Mouse (Mus musculus): ENCODE measurements around the gene Krt84. TPM values are rescaled to one million over a fixed set of nuclear protein-coding genes. Genes with fewer than 3 reads are reported as not detected.

Krt84 gene
- not detected for polyA plus RNA-seq (2012; fragmentation: generic; extraction: Trizol)
- long read RNA-seq, experiment 1: 0 reads
- long read RNA-seq, experiment 2: 0 reads

DNA sequence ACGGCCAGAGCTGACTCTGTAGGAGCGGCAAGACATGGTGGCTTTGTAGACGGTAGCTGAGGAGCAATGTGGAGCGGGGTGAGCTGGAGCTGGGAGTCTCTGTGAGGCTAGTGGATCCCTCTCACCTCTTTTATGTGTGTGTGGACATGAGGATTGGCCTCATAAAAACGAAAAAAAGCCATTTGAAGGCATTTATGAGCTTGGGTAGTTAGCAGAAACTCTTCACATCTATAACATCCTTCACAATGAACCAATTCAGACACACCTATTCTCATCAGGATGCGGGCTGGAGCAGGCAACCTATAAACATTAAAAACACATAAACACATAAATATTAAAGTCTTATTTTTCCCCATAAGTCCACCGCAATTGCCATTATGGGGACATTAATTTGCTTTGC, at the start of gene Krt84:
Krt84 (minus strand) TSS at position 101 of the 400 bp plus-strand sequence.
- Histone ChIP-seq H3K79me3 (ENCODE audit: low read depth) (no peaks in the 10 kb centered on the region), H3K27me3 (ENCODE audit: control insufficient read depth, insufficient read depth, insufficient read length) (peaks cover 59% of the 10 kb centered on the region), H3K36me3 (ENCODE audit: control insufficient read depth, insufficient read depth) (no peaks in the 10 kb centered on the region), H3ac (ENCODE audit: control insufficient read depth, insufficient read length, low read depth) (no peak within 1 kb of the TSS), H3K79me2 (ENCODE audit: control insufficient read depth, insufficient read depth) (no peaks in the 10 kb centered on the region), H3K4me3 (ENCODE audit: insufficient read depth, poor library complexity, severe bottlenecking) (no peak within 1 kb of the TSS)
- TF ChIP-seq FOSL1 (IDR thresholded peaks at IDR 0.05; ENCODE audit: insufficient read depth, low read length, poor library complexity, severe bottlenecking) (no peak), MAX (IDR thresholded peaks at IDR 0.05) (no peak)

DNA sequence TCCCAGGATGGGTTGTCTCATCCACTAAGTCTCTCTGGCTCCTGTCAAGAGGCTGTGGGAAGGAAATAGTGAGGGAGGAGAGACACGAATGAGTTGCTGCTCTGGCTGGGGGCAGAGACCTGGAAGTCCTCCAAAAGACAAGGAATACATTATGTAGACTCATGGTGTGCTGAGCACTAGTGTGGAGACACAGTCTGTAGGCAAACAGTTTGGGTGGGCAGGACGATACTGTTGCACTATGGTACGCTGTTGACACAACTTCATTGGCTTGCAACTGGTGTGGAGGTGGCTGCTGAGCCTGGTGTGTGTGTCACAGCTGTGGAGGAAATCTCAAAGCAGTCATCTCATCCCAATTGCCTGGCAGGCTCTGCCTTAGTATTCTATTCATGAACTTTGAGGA, 49.1 kb upstream of the Krt84 start:
- no peaks in the 10 kb centered on the region for H3K36me3 ChIP-seq (ENCODE audit: control insufficient read depth, insufficient read depth)
- H3K79me2 ChIP-seq (ENCODE audit: control insufficient read depth, insufficient read depth): no peaks in the 10 kb centered on the region
- no peaks in the 10 kb centered on the region for H3K79me3 ChIP-seq (ENCODE audit: low read depth)
- no peak overlapping the region for H3ac ChIP-seq (ENCODE audit: control insufficient read depth, insufficient read length, low read depth)
- peaks cover 32% of the 10 kb centered on the region for H3K27me3 ChIP-seq (ENCODE audit: control insufficient read depth, insufficient read depth, insufficient read length)
- H3K4me3 ChIP-seq (ENCODE audit: insufficient read depth, poor library complexity, severe bottlenecking): no peak overlapping the region
- TF ChIP-seq FOSL1 (IDR thresholded peaks at IDR 0.05; ENCODE audit: insufficient read depth, low read length, poor library complexity, severe bottlenecking): no peak

GRCm38 (mm10) chr15:101575506-101575905, 42.9 kb upstream of the Krt84 start:
- H3K79me3 ChIP-seq (ENCODE audit: low read depth): no peaks in the 10 kb centered on the region
- H3K4me3 ChIP-seq (ENCODE audit: insufficient read depth, poor library complexity, severe bottlenecking): no peak overlapping the region
- no peaks in the 10 kb centered on the region for H3K79me2 ChIP-seq (ENCODE audit: control insufficient read depth, insufficient read depth)
- peaks cover 44% of the 10 kb centered on the region for H3K27me3 ChIP-seq (ENCODE audit: control insufficient read depth, insufficient read depth, insufficient read length)
- no peaks in the 10 kb centered on the region for H3K36me3 ChIP-seq (ENCODE audit: control insufficient read depth, insufficient read depth)
- H3ac ChIP-seq (ENCODE audit: control insufficient read depth, insufficient read length, low read depth): no peak overlapping the region
- no peak for TF ChIP-seq USF1 (IDR thresholded peaks at IDR 0.05; ENCODE audit: low read depth)
- no peak for TF ChIP-seq CEBPB (IDR thresholded peaks at IDR 0.05; ENCODE audit: low read depth)
- no peak for TF ChIP-seq MYOG (IDR thresholded peaks at IDR 0.05; ENCODE audit: control insufficient read depth, extremely low read depth, insufficient read length)
- TF ChIP-seq FOSL1 (IDR thresholded peaks at IDR 0.05; ENCODE audit: insufficient read depth, low read length, poor library complexity, severe bottlenecking): no peak
- TF ChIP-seq MAX (IDR thresholded peaks at IDR 0.05): no peak
- TF ChIP-seq MYOD1 (IDR thresholded peaks at IDR 0.05; ENCODE audit: control insufficient read depth, insufficient read length, low read depth): no peak
- no peak for TF ChIP-seq CTCF (IDR thresholded peaks at IDR 0.05; ENCODE audit: control insufficient read depth, insufficient read depth, insufficient read length)

- H3K27me3 ChIP-seq (ENCODE audit: control insufficient read depth, insufficient read depth, insufficient read length): peaks cover 51% of the 10 kb centered on the region
- no peak within 1 kb of the TSS for H3K4me3 ChIP-seq (ENCODE audit: insufficient read depth, poor library complexity, severe bottlenecking)
- no peaks in the 10 kb centered on the region for H3K79me2 ChIP-seq (ENCODE audit: control insufficient read depth, insufficient read depth)
- no peaks in the 10 kb centered on the region for H3K36me3 ChIP-seq (ENCODE audit: control insufficient read depth, insufficient read depth)
- TF ChIP-seq MYOG (IDR thresholded peaks at IDR 0.05; ENCODE audit: control insufficient read depth, extremely low read depth, insufficient read length) (no peak), CEBPB (IDR thresholded peaks at IDR 0.05; ENCODE audit: low read depth) (no peak), MYOD1 (IDR thresholded peaks at IDR 0.05; ENCODE audit: control insufficient read depth, insufficient read length, low read depth) (no peak), FOSL1 (IDR thresholded peaks at IDR 0.05; ENCODE audit: insufficient read depth, low read length, poor library complexity, severe bottlenecking) (no peak), MAX (IDR thresholded peaks at IDR 0.05) (no peak), USF1 (IDR thresholded peaks at IDR 0.05; ENCODE audit: low read depth) (no peak), CTCF (IDR thresholded peaks at IDR 0.05; ENCODE audit: control insufficient read depth, insufficient read depth, insufficient read length) (no peak)
- H3K79me3 ChIP-seq (ENCODE audit: low read depth): no peaks in the 10 kb centered on the region
- H3ac ChIP-seq (ENCODE audit: control insufficient read depth, insufficient read length, low read depth): no peak within 1 kb of the TSS
These were observed 41.3 kb upstream of the Krt84 start, which contains the start of gene Krt75 for GRCm38 (mm10) chr15:101573796-101574345. TSS of gene Krt75 (minus strand) at chr15:101573904.

DNA sequence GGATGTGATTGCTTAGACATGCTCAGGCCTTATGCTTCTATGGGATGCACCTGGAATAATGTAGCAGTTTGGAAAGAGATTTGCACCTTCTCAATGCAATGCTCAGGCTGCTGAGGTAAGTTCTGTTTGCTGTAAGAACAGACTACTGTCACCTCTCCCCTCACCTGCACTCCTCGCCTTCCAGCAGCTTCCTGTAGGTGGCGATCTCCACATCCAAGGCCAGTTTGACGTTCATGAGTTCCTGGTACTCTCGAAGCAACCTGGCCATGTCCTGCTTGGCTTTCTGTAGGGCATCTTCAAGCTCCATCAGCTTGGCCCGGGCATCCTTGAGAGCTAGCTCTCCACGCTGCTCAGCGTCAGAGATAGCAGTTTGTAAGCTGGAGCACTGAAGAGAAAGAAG, 35.2 kb upstream of the Krt84 start:
- Histone ChIP-seq H3K4me3 (ENCODE audit: insufficient read depth, poor library complexity, severe bottlenecking) (no peak overlapping the region), H3ac (ENCODE audit: control insufficient read depth, insufficient read length, low read depth) (no peak overlapping the region), H3K36me3 (ENCODE audit: control insufficient read depth, insufficient read depth) (no peaks in the 10 kb centered on the region), H3K27me3 (ENCODE audit: control insufficient read depth, insufficient read depth, insufficient read length) (peaks cover 64% of the 10 kb centered on the region), H3K79me2 (ENCODE audit: control insufficient read depth, insufficient read depth) (no peaks in the 10 kb centered on the region), H3K79me3 (ENCODE audit: low read depth) (no peaks in the 10 kb centered on the region)
- TF ChIP-seq MAX (IDR thresholded peaks at IDR 0.05): no peak
- TF ChIP-seq MYOD1 (IDR thresholded peaks at IDR 0.05; ENCODE audit: control insufficient read depth, insufficient read length, low read depth): no peak
- no peak for TF ChIP-seq MYOG (IDR thresholded peaks at IDR 0.05; ENCODE audit: control insufficient read depth, extremely low read depth, insufficient read length)
- no peak for TF ChIP-seq USF1 (IDR thresholded peaks at IDR 0.05; ENCODE audit: low read depth)
- no peak for TF ChIP-seq CTCF (IDR thresholded peaks at IDR 0.05; ENCODE audit: control insufficient read depth, insufficient read depth, insufficient read length)
- no peak for TF ChIP-seq FOSL1 (IDR thresholded peaks at IDR 0.05; ENCODE audit: insufficient read depth, low read length, poor library complexity, severe bottlenecking)
- TF ChIP-seq CEBPB (IDR thresholded peaks at IDR 0.05; ENCODE audit: low read depth): no peak

DNA sequence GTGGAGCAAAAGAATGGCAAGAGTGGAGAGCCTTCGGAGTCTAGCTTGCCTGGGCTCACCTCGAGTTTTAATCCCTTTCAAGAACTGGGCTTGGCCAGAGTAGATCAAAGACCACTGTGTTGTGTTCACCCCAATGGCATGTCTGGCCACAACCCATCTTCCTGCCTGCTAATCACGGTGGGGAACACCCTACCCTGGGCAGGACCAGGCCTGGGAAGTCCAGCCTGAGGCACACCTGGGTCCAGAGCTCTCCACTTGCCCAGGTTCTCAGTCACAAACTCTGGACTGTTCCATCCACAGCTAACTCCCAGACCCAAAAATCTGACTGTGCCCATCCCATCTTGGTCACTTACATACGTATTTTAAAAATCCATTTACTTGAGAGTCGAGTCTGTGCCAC, 30.2 kb upstream of the Krt84 start, which contains the start of gene Krt90:
Krt90 (minus strand) TSS at position 101 of the 400 bp plus-strand sequence.
- H3ac ChIP-seq (ENCODE audit: control insufficient read depth, insufficient read length, low read depth): no peak within 1 kb of the TSS
- no peak within 1 kb of the TSS for H3K4me3 ChIP-seq (ENCODE audit: insufficient read depth, poor library complexity, severe bottlenecking)
- H3K79me2 ChIP-seq (ENCODE audit: control insufficient read depth, insufficient read depth): no peaks in the 10 kb centered on the region
- peaks cover 49% of the 10 kb centered on the region for H3K27me3 ChIP-seq (ENCODE audit: control insufficient read depth, insufficient read depth, insufficient read length)
- H3K36me3 ChIP-seq (ENCODE audit: control insufficient read depth, insufficient read depth): no peaks in the 10 kb centered on the region
- no peaks in the 10 kb centered on the region for H3K79me3 ChIP-seq (ENCODE audit: low read depth)
- no peak for TF ChIP-seq USF1 (IDR thresholded peaks at IDR 0.05; ENCODE audit: low read depth)
- no peak for TF ChIP-seq MAX (IDR thresholded peaks at IDR 0.05)
- TF ChIP-seq CEBPB (IDR thresholded peaks at IDR 0.05; ENCODE audit: low read depth): no peak
- no peak for TF ChIP-seq MYOD1 (IDR thresholded peaks at IDR 0.05; ENCODE audit: control insufficient read depth, insufficient read length, low read depth)
- TF ChIP-seq CTCF (IDR thresholded peaks at IDR 0.05; ENCODE audit: control insufficient read depth, insufficient read depth, insufficient read length): no peak
- TF ChIP-seq FOSL1 (IDR thresholded peaks at IDR 0.05; ENCODE audit: insufficient read depth, low read length, poor library complexity, severe bottlenecking): no peak
- TF ChIP-seq MYOG (IDR thresholded peaks at IDR 0.05; ENCODE audit: control insufficient read depth, extremely low read depth, insufficient read length): no peak

Data from C2C12 (cell line).